Mouse (Mus musculus): ENCODE data around the gene Cdhr1. TPM values are rescaled to one million over a fixed set of nuclear protein-coding genes. Genes with fewer than 3 reads are reported as not detected.

Cdhr1 gene
- polyA plus RNA-seq, 1 experiment from 2014 or later: 0.11 TPM

DNA sequence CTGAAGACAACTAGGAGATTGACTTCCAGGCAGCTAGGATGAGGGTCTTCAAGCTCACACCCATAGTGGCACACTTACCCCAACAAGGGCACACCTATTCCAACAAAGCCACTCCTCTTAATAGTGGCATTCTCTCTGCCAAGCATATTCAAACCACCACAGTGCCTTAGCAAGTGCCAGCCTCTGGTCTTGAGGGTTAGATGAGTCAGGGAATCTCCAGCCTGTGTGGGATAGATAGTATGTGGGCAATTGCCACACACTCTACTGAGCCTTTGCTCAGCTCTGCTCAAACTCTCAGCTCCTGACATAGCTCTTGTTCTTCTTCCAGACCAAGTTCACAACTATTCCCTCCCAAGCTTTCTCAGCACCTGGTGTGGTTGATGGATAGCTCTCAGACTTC, 13.2 kb upstream of the Cdhr1 start:
- Histone ChIP-seq H3K4me2 (no peak overlapping the region), H3K4me1 (no peaks in the 10 kb centered on the region), H3K4me3 (no peak overlapping the region), H3K9ac (no peak overlapping the region), H3K36me3 (no peaks in the 10 kb centered on the region), H3K27me3 (no peaks in the 10 kb centered on the region), H3K9me3 (no peaks in the 10 kb centered on the region), H3K27ac (no peak overlapping the region)
- no peak for ATAC-seq (ENCODE audit: borderline replicate concordance, extremely low read depth, low FRiP score, low TSS enrichment)

DNA sequence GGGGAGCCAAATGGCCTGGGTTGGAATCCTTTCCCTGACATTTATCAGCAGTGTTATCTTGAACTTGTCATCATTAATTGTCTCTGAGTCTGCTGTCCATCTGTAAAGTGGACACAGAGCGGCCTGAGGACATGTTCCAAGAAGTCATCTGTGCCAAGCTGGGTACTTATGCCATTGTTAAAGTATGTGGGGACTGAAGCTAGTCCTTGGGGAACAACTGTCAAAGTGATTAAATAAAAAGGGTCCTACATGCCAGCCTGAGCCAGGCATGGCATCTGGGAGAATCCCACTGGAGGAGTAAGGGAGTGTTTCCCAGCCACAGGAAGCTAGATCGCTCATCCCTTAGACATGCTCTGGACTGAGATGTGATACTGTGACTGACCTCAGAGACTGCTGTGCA, 12.3 kb upstream of the Cdhr1 start:
- 77% methylated on average over 2 of the region's 2 CpGs for WGBS

DNA sequence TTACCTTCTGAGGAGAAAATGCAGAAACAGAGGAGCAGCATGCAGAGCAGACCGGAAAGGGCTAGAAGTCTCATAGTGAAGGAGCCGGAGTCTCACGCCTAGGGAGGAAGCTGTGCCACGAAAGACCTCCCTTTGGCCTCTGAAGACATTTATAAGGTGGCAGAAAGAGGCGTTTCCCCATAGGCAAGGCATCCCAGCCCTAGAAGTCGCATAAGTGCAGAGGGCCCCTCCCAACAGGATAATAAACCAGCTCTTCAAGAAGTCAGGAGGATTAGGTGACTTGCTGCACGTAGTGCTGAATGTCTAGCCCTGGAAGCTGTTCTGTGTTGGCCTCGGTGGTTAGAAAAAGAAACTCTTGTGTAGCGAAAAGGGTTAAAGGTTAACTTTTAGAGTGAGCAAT, 11.8 kb upstream of the Cdhr1 start:
- WGBS: 40% methylated on average over 9 of the region's 9 CpGs
- no peaks in the 10 kb centered on the region for H3K4me1 ChIP-seq
- no peak overlapping the region for H3K9ac ChIP-seq
- H3K36me3 ChIP-seq: no peaks in the 10 kb centered on the region
- no peaks in the 10 kb centered on the region for H3K27me3 ChIP-seq
- H3K9me3 ChIP-seq: no peaks in the 10 kb centered on the region
- H3K27ac ChIP-seq: no peak overlapping the region
- no peak for ATAC-seq (ENCODE audit: borderline replicate concordance, extremely low read depth, low FRiP score, low TSS enrichment)
- no peak overlapping the region for H3K4me2 ChIP-seq
- H3K4me3 ChIP-seq: no peak overlapping the region

More for the DNA sequence above, 12.3 kb upstream of the Cdhr1 start:
- H3K4me3 ChIP-seq: no peak overlapping the region
- H3K36me3 ChIP-seq: no peaks in the 10 kb centered on the region
- H3K27me3 ChIP-seq: no peaks in the 10 kb centered on the region
- H3K4me1 ChIP-seq: no peaks in the 10 kb centered on the region
- H3K27ac ChIP-seq: no peak overlapping the region
- H3K9ac ChIP-seq: no peak overlapping the region
- no peaks in the 10 kb centered on the region for H3K9me3 ChIP-seq
- no peak for ATAC-seq (ENCODE audit: borderline replicate concordance, extremely low read depth, low FRiP score, low TSS enrichment)
- H3K4me2 ChIP-seq: no peak overlapping the region

DNA sequence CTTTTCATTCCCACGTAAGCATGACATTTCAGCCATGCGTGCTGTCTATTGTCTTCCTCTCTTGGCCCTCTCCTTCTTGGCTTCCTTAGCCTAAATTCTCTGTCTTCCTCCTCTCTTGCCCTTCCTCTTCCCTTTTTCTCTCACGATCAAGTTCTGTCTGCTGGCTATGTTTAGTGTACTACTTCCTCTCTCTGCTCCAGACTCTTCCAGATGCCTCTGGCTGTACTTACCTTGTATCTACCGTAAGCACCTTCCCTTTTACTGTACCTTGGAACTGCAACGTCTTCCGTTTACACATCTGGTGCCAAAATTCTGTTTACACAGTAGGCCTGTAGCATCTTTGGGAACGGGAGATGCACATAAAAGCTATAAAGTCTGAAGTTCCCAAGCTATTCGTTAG, 11.3 kb upstream of the Cdhr1 start:
- no peak overlapping the region for H3K9ac ChIP-seq
- no peaks in the 10 kb centered on the region for H3K9me3 ChIP-seq
- H3K27me3 ChIP-seq: no peaks in the 10 kb centered on the region
- no peak overlapping the region for H3K4me2 ChIP-seq
- WGBS: 68% methylated on average over 8 of the region's 8 CpGs
- no peaks in the 10 kb centered on the region for H3K4me1 ChIP-seq
- ATAC-seq (ENCODE audit: borderline replicate concordance, extremely low read depth, low FRiP score, low TSS enrichment): no peak
- H3K36me3 ChIP-seq: no peaks in the 10 kb centered on the region
- no peak overlapping the region for H3K4me3 ChIP-seq
- no peak overlapping the region for H3K27ac ChIP-seq

DNA sequence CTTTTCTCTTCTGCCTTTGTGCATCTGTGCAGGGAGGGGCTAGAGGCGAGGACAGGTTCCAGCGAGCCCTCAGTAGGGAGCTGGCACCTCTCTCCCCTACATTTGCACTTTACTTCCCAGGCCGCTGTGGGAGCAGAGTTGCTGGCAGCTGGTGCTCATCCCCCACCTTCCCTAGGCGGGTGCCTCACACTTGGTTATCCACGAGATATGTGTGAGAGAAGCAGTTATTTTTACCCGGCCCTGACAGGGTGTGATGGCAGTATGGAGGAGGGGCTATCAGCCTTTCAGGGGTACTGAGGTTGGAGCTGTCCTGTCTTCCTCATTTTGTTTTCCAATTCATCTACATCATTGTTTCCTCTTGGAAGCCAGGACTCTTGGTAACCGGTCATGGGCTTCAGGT, 7.7 kb upstream of the Cdhr1 start:
- Histone ChIP-seq H3K4me1 (no peaks in the 10 kb centered on the region), H3K27ac (no peak overlapping the region), H3K36me3 (no peaks in the 10 kb centered on the region), H3K9ac (no peak overlapping the region), H3K4me3 (no peak overlapping the region), H3K27me3 (no peaks in the 10 kb centered on the region), H3K4me2 (no peak overlapping the region), H3K9me3 (no peaks in the 10 kb centered on the region)
- WGBS: 15% methylated on average over 7 of the region's 7 CpGs
- ATAC-seq (ENCODE audit: borderline replicate concordance, extremely low read depth, low FRiP score, low TSS enrichment): no peak

DNA sequence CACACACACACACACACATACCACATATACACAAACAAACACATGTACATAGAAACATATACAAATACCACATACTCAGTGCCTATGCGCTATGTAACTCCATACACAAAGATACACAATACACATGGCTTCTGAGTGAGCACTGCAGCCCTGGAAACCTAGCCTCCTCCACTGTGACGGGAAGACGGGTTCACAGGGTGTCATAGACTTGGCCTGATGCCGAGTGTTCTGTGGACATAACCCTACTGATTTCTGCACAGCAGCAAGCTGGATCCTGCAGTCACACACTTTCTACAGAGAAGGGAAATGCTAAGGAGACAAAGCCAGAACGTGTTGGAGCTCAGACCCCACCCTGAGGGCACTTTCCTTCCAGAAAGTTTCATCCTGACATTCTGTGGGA, 6.6 kb upstream of the Cdhr1 start:
- Histone ChIP-seq H3K27me3 (no peaks in the 10 kb centered on the region), H3K4me1 (no peaks in the 10 kb centered on the region), H3K36me3 (no peaks in the 10 kb centered on the region), H3K9ac (no peak overlapping the region), H3K4me3 (no peak overlapping the region), H3K9me3 (no peaks in the 10 kb centered on the region), H3K27ac (no peak overlapping the region), H3K4me2 (no peak overlapping the region)
- WGBS: 31% methylated on average over 5 of the region's 5 CpGs
- peak; percentile 49; the same call in 1 of the 2 replicates for ATAC-seq (ENCODE audit: borderline replicate concordance, extremely low read depth, low FRiP score, low TSS enrichment)

DNA sequence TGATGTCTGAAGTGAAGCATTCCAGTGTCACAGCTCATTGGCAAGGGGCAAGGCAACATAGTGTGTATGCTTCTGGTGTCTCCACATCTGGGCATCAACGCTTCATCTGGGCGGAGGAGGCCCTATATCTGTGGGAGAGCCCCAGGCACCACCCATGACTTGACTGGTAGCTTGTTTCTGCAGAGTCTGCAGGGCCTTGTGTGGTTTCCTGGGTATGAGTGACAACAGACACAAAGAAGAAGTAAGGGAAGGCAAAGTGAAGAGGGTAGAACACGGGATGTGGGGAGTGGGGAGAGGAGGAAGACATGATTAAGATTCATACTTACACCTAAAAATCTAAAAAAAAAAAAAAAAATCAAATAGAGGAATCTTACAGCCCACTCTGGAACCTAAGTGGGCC, 4.3 kb upstream of the Cdhr1 start:
- Histone ChIP-seq H3K4me2 (no peak overlapping the region), H3K27ac (no peak overlapping the region), H3K36me3 (no peaks in the 10 kb centered on the region), H3K4me1 (peaks cover 6% of the 10 kb centered on the region; the same call in 1 of the 2 replicates), H3K27me3 (peaks cover 22% of the 10 kb centered on the region), H3K9ac (no peak overlapping the region), H3K9me3 (no peaks in the 10 kb centered on the region), H3K4me3 (no peak overlapping the region)
- WGBS: 62% methylated on average over 3 of the region's 3 CpGs
- no peak for ATAC-seq (ENCODE audit: borderline replicate concordance, extremely low read depth, low FRiP score, low TSS enrichment)

DNA sequence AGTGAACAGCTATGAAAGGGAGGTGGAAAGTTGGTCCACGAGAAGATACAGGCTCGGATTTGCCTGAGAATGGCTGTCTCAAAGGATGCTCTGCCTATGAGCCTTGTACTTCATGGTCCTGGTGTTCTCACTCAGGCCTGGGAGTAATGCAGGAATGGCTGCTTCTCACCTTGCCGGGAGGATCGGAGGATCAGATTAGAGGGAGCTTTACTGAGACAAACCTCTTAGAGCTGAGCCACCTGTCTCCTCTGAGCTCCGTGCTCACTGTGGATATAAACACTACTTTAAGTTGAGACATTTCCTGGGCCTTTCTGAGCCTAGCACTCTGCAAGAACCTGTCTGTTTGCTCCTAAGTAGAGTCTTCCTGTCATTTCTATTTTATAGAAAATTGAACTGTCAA, 3.4 kb upstream of the Cdhr1 start:
- Histone ChIP-seq H3K4me2 (no peak overlapping the region), H3K9ac (no peak overlapping the region), H3K27me3 (peaks cover 29% of the 10 kb centered on the region), H3K36me3 (no peaks in the 10 kb centered on the region), H3K4me1 (peaks cover 6% of the 10 kb centered on the region; the same call in 1 of the 2 replicates), H3K4me3 (no peak overlapping the region), H3K9me3 (no peaks in the 10 kb centered on the region), H3K27ac (no peak overlapping the region)
- no peak for ATAC-seq (ENCODE audit: borderline replicate concordance, extremely low read depth, low FRiP score, low TSS enrichment)
- 53% methylated on average over 5 of the region's 5 CpGs for WGBS

DNA sequence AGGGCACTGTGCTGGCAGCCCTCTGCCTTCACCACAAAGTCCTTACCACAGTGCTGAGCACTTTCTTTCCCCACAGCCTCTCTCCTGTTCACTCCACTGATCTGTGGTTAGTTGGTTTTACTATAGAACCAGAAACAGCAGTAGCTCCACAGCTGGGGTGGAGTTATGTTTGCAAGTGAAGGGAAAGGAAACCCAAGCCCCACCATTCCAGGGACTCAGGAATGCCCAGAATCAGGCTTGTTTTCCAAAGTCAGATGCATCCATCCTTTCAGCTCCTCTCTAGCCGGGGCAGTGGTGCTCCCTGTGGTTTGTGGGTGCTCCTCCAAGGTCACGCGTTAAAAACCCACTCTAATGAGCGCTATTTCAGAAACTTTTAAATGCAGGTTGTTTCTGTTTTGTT, 2.6 kb downstream of the Cdhr1 start:
- H3K9ac ChIP-seq: no peak overlapping the region
- WGBS: 74% methylated on average over 4 of the region's 4 CpGs
- peaks cover 29% of the 10 kb centered on the region for H3K27me3 ChIP-seq
- no peak for ATAC-seq (ENCODE audit: borderline replicate concordance, extremely low read depth, low FRiP score, low TSS enrichment)
- no peaks in the 10 kb centered on the region for H3K36me3 ChIP-seq
- H3K9me3 ChIP-seq: no peaks in the 10 kb centered on the region
- H3K27ac ChIP-seq: no peak overlapping the region
- H3K4me1 ChIP-seq: peaks cover 6% of the 10 kb centered on the region; the same call in 1 of the 2 replicates
- no peak overlapping the region for H3K4me3 ChIP-seq
- no peak overlapping the region for H3K4me2 ChIP-seq

DNA sequence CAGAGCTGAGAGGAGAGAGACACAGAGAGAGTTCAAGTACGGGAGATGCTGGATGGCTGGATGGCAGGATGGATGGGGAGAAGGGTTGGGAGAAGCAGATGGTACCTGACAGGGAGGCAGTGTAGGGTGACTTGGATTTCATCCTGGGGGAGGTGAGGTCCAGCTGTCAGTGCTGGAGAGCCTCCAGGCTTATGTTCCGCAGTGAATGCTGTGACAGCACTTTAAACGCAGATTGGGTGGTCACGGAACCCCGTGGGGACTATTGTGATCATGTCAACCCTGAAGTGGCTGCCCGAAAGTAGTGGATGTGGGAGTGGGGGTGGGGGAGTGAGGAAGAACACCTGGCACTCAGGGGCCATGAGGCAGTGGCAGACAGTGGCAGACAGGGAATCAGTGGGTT, 3.7 kb downstream of the Cdhr1 start:
- H3K9me3 ChIP-seq: no peaks in the 10 kb centered on the region
- ATAC-seq (ENCODE audit: borderline replicate concordance, extremely low read depth, low FRiP score, low TSS enrichment): no peak
- peaks cover 26% of the 10 kb centered on the region for H3K27me3 ChIP-seq
- no peak overlapping the region for H3K4me2 ChIP-seq
- WGBS: 58% methylated on average over 6 of the region's 6 CpGs
- no peaks in the 10 kb centered on the region for H3K36me3 ChIP-seq
- no peak overlapping the region for H3K9ac ChIP-seq
- H3K4me1 ChIP-seq: peaks cover 6% of the 10 kb centered on the region; the same call in 1 of the 2 replicates
- no peak overlapping the region for H3K4me3 ChIP-seq
- no peak overlapping the region for H3K27ac ChIP-seq

DNA sequence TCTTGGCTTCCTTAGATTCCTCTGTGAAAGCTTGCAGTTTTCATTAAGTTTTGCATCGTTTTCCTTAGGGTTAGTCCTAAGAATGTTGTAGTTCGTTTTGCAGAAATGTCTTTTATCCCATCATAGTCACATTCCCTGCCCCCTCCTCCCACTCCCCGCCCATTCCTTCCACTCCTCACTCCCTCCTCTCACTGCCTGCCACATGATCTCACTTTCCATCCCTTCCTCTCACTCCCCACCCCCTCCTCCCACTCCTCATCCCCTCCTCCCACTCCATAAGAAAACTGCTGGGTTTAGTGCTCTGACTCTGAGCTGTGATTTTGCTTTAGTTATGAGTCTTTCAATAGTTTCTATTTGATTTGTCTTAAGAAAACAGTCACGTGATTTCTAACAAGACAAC, 14.4 kb downstream of the Cdhr1 start:
- H3K27me3 ChIP-seq: no peaks in the 10 kb centered on the region
- H3K27ac ChIP-seq: no peak overlapping the region
- no peaks in the 10 kb centered on the region for H3K36me3 ChIP-seq
- ATAC-seq (ENCODE audit: borderline replicate concordance, extremely low read depth, low FRiP score, low TSS enrichment): no peak
- no peak overlapping the region for H3K9ac ChIP-seq
- no peak overlapping the region for H3K4me2 ChIP-seq
- WGBS: 24% methylated on average over 4 of the region's 4 CpGs
- no peaks in the 10 kb centered on the region for H3K4me1 ChIP-seq
- H3K4me3 ChIP-seq: no peak overlapping the region
- no peaks in the 10 kb centered on the region for H3K9me3 ChIP-seq

DNA sequence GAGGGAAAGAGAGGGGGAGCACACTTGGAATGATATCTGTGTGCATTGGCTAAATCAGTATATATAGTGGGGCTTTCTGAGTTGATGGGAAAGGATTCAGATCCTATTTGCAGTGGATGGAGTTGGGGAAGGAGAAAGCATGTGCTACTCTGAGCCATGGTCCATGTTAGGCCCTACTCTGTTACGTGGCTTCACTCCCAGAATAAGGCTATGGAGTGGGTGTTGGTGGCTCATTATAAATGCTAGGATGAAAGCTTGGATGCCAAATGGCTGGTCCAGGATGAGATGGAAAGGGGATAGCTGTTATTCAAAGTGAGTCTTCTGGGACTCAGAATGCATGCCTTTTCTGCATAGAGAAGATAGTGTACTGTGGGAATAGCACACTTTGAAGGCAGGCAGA, 17.4 kb downstream of the Cdhr1 start:
- H3K36me3 ChIP-seq: no peaks in the 10 kb centered on the region
- no peak overlapping the region for H3K9ac ChIP-seq
- no peak overlapping the region for H3K4me2 ChIP-seq
- H3K27me3 ChIP-seq: no peaks in the 10 kb centered on the region
- H3K9me3 ChIP-seq: no peaks in the 10 kb centered on the region
- 60% methylated on average over 1 of the region's 1 CpGs for WGBS
- H3K4me3 ChIP-seq: no peak overlapping the region
- no peak overlapping the region for H3K27ac ChIP-seq
- ATAC-seq (ENCODE audit: borderline replicate concordance, extremely low read depth, low FRiP score, low TSS enrichment): no peak
- no peaks in the 10 kb centered on the region for H3K4me1 ChIP-seq

DNA sequence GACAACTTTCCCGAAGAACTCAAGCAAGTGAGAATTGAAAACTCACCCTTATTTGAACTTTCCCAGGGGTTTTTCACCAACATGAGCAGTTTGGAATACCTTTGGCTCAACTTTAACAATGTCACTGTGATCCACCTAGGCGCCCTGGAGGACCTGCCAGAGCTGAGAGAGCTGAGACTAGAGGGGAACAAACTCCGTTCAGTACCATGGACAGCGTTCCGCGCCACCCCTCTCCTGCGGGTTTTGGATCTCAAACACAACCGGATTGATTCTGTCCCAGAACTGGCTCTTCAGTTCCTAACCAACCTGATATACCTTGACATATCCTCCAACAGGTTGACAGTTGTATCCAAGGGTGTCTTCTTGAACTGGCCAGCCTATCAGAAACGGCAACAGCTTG, 29.6 kb downstream of the Cdhr1 start:
- no peaks in the 10 kb centered on the region for H3K27me3 ChIP-seq

More for the DNA sequence above, 29.6 kb downstream of the Cdhr1 start:
- Histone ChIP-seq H3K9ac (no peak overlapping the region), H3K4me3 (no peak overlapping the region), H3K27ac (no peak overlapping the region), H3K9me3 (no peaks in the 10 kb centered on the region), H3K36me3 (no peaks in the 10 kb centered on the region), H3K4me2 (no peak overlapping the region), H3K4me1 (no peaks in the 10 kb centered on the region)
- 18% methylated on average over 9 of the region's 9 CpGs for WGBS
- no peak for ATAC-seq (ENCODE audit: borderline replicate concordance, extremely low read depth, low FRiP score, low TSS enrichment)
